Mouse (Mus musculus) heart, postnatal 25 days (tissue): ENCODE results near the gene Vmn1r5. TPM values are rescaled to one million over a fixed set of nuclear protein-coding genes. Genes with fewer than 3 reads are reported as not detected.
"Not testable (repeated sequence)": the region's sequence is repeated elsewhere in the genome, so short reads cannot be mapped to it uniquely, and the experiment has no call there.

Experiments used
- DNase-seq: peaks from one replicate; pipeline ENCODE4 v3.0.0; 2022; ENCODE audit warnings: low spot score
- intact Hi-C: fragments of 180-260 bp; cut with DNase I; formaldehyde crosslinking; loops from one replicate; pipeline ENCODE4 v1.15.1; 2025
- total RNA-seq, 2 experiments: library from RNA; stranded (reverse); gene quantifications; 2 replicates each; pipeline ENCODE4 v1.2.3; 2021

Gene Vmn1r5
- not detected for total RNA-seq

- no peak for DNase-seq
- intact Hi-C loops, result no loop called here
Observed at GRCm38 (mm10) chr6:56969973-56970372, at the start of gene Vmn1r5. TSS of gene Vmn1r5 (plus strand) at chr6:56970273.

DNA sequence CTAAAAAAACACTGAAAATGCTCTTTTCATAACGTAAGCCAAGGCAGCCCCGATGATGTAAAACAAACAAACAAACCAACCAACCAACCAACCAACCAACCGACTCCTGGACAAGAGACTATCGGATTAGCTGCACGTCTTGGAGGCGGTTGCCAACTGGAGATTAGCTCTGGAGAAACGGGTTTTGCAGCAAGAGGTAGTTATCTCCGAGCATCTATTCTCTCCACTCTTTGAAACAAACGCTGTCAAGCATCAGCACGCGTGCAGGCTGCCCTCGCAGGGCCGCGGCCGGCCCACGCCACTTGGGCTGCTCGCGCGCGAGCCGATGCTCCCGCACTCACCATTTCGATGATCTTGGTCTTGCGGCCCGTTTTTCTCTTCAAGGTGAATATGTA, 46.7 kb upstream of the Vmn1r5 start:
- no peak for DNase-seq
- intact Hi-C loops, result loop anchor here (5.0 kb wide), 3 partner anchors 206 to 614 kb away; partner anchors contain the start of genes Lsm5 and Ppm1k

GRCm38 (mm10) chr6:56923726-56924707, 46.1 kb upstream of the Vmn1r5 start, which contains the start of the genes Nt5c3 and Vmn1r4:
TSS of gene Nt5c3 (minus strand) at chr6:56923932.
TSS of gene Vmn1r4 (plus strand) at chr6:56924015.
- intact Hi-C loops, result loop anchor here (5.0 kb wide), 3 partner anchors 207 to 613 kb away; partner anchors contain the start of genes Lsm5 and Ppm1k
- DNase-seq, result peak; percentile 87

- intact Hi-C loops, result no loop called here
Observed at GRCm38 (mm10) chr6:56931648-56932415, 38.2 kb upstream of the Vmn1r5 start.

DNA sequence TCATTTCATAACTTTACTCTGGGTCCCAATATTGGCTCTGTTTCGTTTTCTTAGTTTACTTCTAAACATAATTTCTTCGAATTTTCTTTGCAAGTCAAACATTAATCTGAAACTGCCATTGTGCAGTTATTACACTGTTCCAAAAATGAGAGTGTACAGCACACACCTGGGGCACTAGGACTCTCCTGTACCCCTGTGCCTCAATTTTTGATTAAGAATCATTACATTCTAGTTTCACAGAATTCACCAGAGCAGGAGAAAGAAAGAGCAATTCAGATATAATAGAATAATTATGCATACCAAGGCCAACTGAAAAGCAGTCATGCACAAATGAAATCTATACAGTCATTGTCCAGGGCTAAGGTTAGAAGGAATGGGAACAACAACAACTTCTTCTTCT, 37.6 kb upstream of the Vmn1r5 start:
- intact Hi-C loops, result no loop called here
- no peak for DNase-seq

More at GRCm38 (mm10) chr6:56931648-56932415, 38.2 kb upstream of the Vmn1r5 start:
- no peak for DNase-seq

- DNase-seq, result no peak
- intact Hi-C loops, result no loop called here
Observed at GRCm38 (mm10) chr6:56934366-56934765, 35.7 kb upstream of the Vmn1r5 start.

DNA sequence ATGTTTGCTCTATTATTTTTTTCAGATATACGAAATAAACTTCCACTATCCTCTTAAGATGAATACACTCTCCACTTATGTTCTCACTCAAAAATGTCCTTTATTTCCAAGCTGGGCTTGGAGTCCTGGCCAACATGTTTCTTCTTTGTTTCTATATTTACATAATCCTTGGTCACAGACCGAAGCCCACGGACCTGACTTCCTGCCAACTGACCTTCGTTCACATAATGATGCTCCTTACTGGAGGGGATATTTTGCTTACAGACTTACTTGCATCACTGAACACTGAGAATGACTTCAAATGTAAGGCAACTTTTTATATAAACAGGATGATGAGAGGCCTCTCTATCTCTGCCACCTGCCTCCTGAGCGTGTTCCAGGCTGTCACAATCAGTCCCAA, 13.6 kb upstream of the Vmn1r5 start:
- intact Hi-C loops, result no loop called here
- DNase-seq, result no peak

- DNase-seq, result no peak
- intact Hi-C loops, result no loop called here
Observed at GRCm38 (mm10) chr6:56996943-56997342, 26.9 kb downstream of the Vmn1r5 start, which contains the start of gene Vmn1r6. TSS of gene Vmn1r6 (plus strand) at chr6:56997243.

- intact Hi-C loops, DNase-seq: not testable (repeated sequence)
Observed at GRCm38 (mm10) chr6:57025224-57025623, 55.2 kb downstream of the Vmn1r5 start, which contains the start of gene Vmn1r7. TSS of gene Vmn1r7 (minus strand) at chr6:57025324.

DNA sequence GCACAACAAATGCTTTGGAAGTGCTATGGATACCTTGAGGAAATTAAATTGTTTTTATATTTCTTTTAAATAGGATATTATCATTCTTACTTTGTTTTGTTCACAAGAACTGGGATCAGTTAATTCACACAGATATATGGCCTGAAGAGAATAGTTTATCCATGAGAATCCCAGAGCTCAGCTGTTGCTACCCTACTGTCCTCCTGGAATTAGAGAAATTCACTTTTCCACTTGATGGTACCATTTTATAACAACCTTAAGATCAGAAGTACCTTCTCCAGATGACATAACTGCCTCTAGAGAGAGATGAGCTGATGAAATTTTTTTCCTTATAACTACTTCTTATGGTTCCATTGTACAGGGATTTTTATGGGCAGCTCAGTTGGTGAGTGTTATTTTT, 61.9 kb downstream of the Vmn1r5 start, which contains the start of gene Vmn1r8:
Gene Vmn1r8 (plus strand): TSS at position 301 of the 400 bp plus-strand sequence.
- DNase-seq, result no peak
- intact Hi-C loops, result no loop called here

GRCm38 (mm10) chr6:57034674-57035073, 64.6 kb downstream of the Vmn1r5 start:
- intact Hi-C loops, result no loop called here
- DNase-seq, result no peak

Other genes starting within 250 kb of the Vmn1r5 start
- gene Kbtbd2, start 172.5 kb upstream of the Vmn1r5 start, total RNA-seq, result 10 to 100 TPM; 30.1 to 30.7 TPM
- gene Fkbp9, start 138.2 kb upstream of the Vmn1r5 start, total RNA-seq, result 10 to 100 TPM; 77.3 to 84.5 TPM
- 10 to 100 TPM; 67.5 to 75.9 TPM for gene Nt5c3, start 46.3 kb upstream of the Vmn1r5 start, total RNA-seq
- gene Vmn1r4, start 46.3 kb upstream of the Vmn1r5 start, total RNA-seq, result under 1 TPM in 1 of 2 experiments, not detected in 1; 0.21 TPM
- gene Vmn1r6, start 27.0 kb downstream of the Vmn1r5 start, total RNA-seq, result not detected
- not detected for gene Vmn1r7, start 55.1 kb downstream of the Vmn1r5 start, total RNA-seq
- not detected for gene Vmn1r8, start 62.0 kb downstream of the Vmn1r5 start, total RNA-seq
- gene Vmn1r9, start 96.5 kb downstream of the Vmn1r5 start, total RNA-seq, result not detected
- gene Vmn1r10, start 139.2 kb downstream of the Vmn1r5 start, total RNA-seq, result not detected
- gene Vmn1r11, start 163.2 kb downstream of the Vmn1r5 start, total RNA-seq, result not detected
- not detected for gene Vmn1r12, start 186.6 kb downstream of the Vmn1r5 start, total RNA-seq
- gene Vmn1r13, start 233.0 kb downstream of the Vmn1r5 start, total RNA-seq, result not detected